Mouse (Mus musculus): ENCODE measurements around the gene Klra8. TPM values are rescaled to one million over a fixed set of nuclear protein-coding genes. Genes with fewer than 3 reads are reported as not detected.
"Not testable (repeated sequence)": the region's sequence is repeated elsewhere in the genome, so short reads cannot be mapped to it uniquely, and the experiment has no call there.

Gene Klra8
- polyA plus RNA-seq (2015; fragmentation: Nextera tagmentation; extraction: Ambion mirVana) = not detected in 2 replicates

- not testable (repeated sequence) for H3K9ac ChIP-seq; H3K4me2 ChIP-seq; H3K36me3 ChIP-seq (replicated peaks); H3K4me3 ChIP-seq (replicated peaks); ATAC-seq (ENCODE audit: insufficient read depth); H3K9me3 ChIP-seq (replicated peaks); H3K4me1 ChIP-seq (replicated peaks); H3K27me3 ChIP-seq; H3K27ac ChIP-seq (replicated peaks)
- 45% methylated on average over 4 of the region's 4 CpGs for WGBS (ENCODE audit: insufficient replicate concordance)
Measured at GRCm38 (mm10) chr6:130129798-130130197, at the start of gene Klra8. Klra8 (minus strand) TSS chr6:130129898.

GRCm38 (mm10) chr6:130110485-130110884 lies 19.2 kb downstream of the Klra8 start:
- Histone ChIP-seq H3K9ac (no peak overlapping the region), H3K27ac (replicated peaks) (no peak overlapping the region), H3K4me3 (replicated peaks) (no peak overlapping the region), H3K9me3 (replicated peaks) (no peaks in the 10 kb centered on the region), H3K4me1 (replicated peaks) (no peaks in the 10 kb centered on the region), H3K4me2 (no peak overlapping the region), H3K36me3 (replicated peaks) (no peaks in the 10 kb centered on the region), H3K27me3 (no peaks in the 10 kb centered on the region)
- WGBS (ENCODE audit: insufficient replicate concordance) = 52% methylated on average over 1 of the region's 1 CpGs
- ATAC-seq (ENCODE audit: insufficient read depth) = no peak

- ATAC-seq (ENCODE audit: insufficient read depth); H3K27me3 ChIP-seq: not testable (repeated sequence)
- 56% methylated on average over 3 of the region's 3 CpGs for WGBS (ENCODE audit: insufficient replicate concordance)
Measured at GRCm38 (mm10) chr6:130102743-130103142, 27.0 kb downstream of the Klra8 start.

GRCm38 (mm10) chr6:130092336-130092948 lies 37.3 kb downstream of the Klra8 start:
- H3K27me3 ChIP-seq = no peaks in the 10 kb centered on the region
- no peaks in the 10 kb centered on the region for H3K9me3 ChIP-seq (replicated peaks)
- no peaks in the 10 kb centered on the region for H3K4me1 ChIP-seq (replicated peaks)
- no peak overlapping the region for H3K9ac ChIP-seq
- no peak overlapping the region for H3K27ac ChIP-seq (replicated peaks)
- H3K4me3 ChIP-seq (replicated peaks) = no peak overlapping the region
- no peaks in the 10 kb centered on the region for H3K36me3 ChIP-seq (replicated peaks)
- ATAC-seq (ENCODE audit: insufficient read depth) = no peak
- WGBS (ENCODE audit: insufficient replicate concordance) = 46% methylated on average over 5 of the region's 5 CpGs
- no peak overlapping the region for H3K4me2 ChIP-seq

More at GRCm38 (mm10) chr6:130102743-130103142, 27.0 kb downstream of the Klra8 start:
- not testable (repeated sequence) for H3K9ac ChIP-seq; H3K4me3 ChIP-seq (replicated peaks); H3K4me2 ChIP-seq; H3K36me3 ChIP-seq (replicated peaks); H3K4me1 ChIP-seq (replicated peaks); H3K27ac ChIP-seq (replicated peaks); H3K9me3 ChIP-seq (replicated peaks)

- not testable (repeated sequence) for ATAC-seq (ENCODE audit: insufficient read depth); H3K4me3 ChIP-seq (replicated peaks); H3K9me3 ChIP-seq (replicated peaks); H3K36me3 ChIP-seq (replicated peaks); H3K27me3 ChIP-seq; H3K9ac ChIP-seq; H3K4me2 ChIP-seq; H3K4me1 ChIP-seq (replicated peaks); H3K27ac ChIP-seq (replicated peaks)
- WGBS (ENCODE audit: insufficient replicate concordance) = 31% methylated on average over 1 of the region's 1 CpGs
Measured at GRCm38 (mm10) chr6:130067171-130067570, 62.5 kb downstream of the Klra8 start, which contains the start of gene Klra4. Klra4 (minus strand) TSS chr6:130067271.

Other genes with a start within 250 kb of the Klra8 start
- 0.10 TPM in 1 of 2 replicates, not detected in the other for gene Klra5, start 212.2 kb downstream of the Klra8 start, polyA plus RNA-seq (2015; fragmentation: Nextera tagmentation; extraction: Ambion mirVana)
- gene Klra6, start 102.9 kb downstream of the Klra8 start, polyA plus RNA-seq (2015; fragmentation: Nextera tagmentation; extraction: Ambion mirVana) = not detected in 2 replicates
- not detected in 2 replicates for gene Klra4, start 62.6 kb downstream of the Klra8 start, polyA plus RNA-seq (2015; fragmentation: Nextera tagmentation; extraction: Ambion mirVana)
- not detected in 2 replicates for gene Klra9, start 63.2 kb upstream of the Klra8 start, polyA plus RNA-seq (2015; fragmentation: Nextera tagmentation; extraction: Ambion mirVana)
- gene Klra7, start 103.4 kb upstream of the Klra8 start, polyA plus RNA-seq (2015; fragmentation: Nextera tagmentation; extraction: Ambion mirVana) = not detected in 2 replicates
- not detected in 2 replicates for gene Klra10, start 152.0 kb upstream of the Klra8 start, polyA plus RNA-seq (2015; fragmentation: Nextera tagmentation; extraction: Ambion mirVana)
- gene Klra3, start 207.7 kb upstream of the Klra8 start, polyA plus RNA-seq (2015; fragmentation: Nextera tagmentation; extraction: Ambion mirVana) = not detected in 2 replicates